Comparison of ENCODE assay signal across 22 mouse cellular contexts in the genomic region with DNA sequence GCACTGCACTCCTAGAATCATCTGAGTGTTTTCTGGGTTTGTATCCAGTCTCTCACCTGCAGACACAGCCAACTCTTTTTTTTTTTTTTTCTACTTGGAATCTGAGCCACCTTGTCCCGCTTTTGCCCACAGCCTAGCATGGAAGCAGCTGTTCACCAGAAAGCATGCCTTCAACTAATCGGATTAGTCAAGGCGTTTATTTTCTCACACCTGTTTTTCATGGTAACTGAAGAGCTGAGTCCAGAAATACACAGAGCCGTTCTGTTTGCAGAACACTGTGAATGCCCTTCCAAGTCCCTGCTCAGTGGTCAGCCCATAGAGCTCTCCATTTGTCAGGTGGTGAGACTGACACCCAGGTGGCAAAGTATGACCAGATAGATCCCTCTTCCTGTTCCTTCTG. TPM values are rescaled to one million over a fixed set of nuclear protein-coding genes. Genes with fewer than 3 reads are reported as not detected.
DNase-seq lines count a peak whose midpoint lies in the region; ATAC-seq and TF ChIP-seq lines count a peak whose summit lies in the region.
"Had no signal": no experiment of that assay in that cellular context is flagged by ENCODE, and none has a peak within 500 bp of the region (broad histone marks: within the 10 kb centered on the region; RNA-seq: fewer than 3 reads in every experiment).

No protein-coding gene starts in this region.

- TF ChIP-seq POLR2A in limb, embryonic 14.5 days (IDR thresholded peaks at IDR 0.05; ENCODE audit: borderline replicate concordance, extremely low read depth, insufficient read depth, insufficient read length), result no peak

- no peak overlapping the region for H3K9ac ChIP-seq in embryonic facial prominence, embryonic 11.5 days (replicated peaks; ENCODE audit: low read length)
- H3K9ac ChIP-seq in midbrain, embryonic 11.5 days (ENCODE audit: low read length), result no peak overlapping the region
- no peak overlapping the region for H3K9ac ChIP-seq in midbrain, embryonic 16.5 days (ENCODE audit: low read depth, low read length)
- H3K9ac ChIP-seq in limb, embryonic 14.5 days (ENCODE audit: low read depth, low read length, severe bottlenecking), result no peak overlapping the region
- H3K9ac ChIP-seq: embryonic facial prominence, embryonic 12.5 days; forebrain, embryonic 12.5 days; heart, embryonic 12.5 days; kidney, embryonic 15.5 days had no signal

- H3K4me3 ChIP-seq in embryonic facial prominence, embryonic 11.5 days (ENCODE audit: low read depth, low read length), result no peak overlapping the region
- no peak overlapping the region for H3K4me3 ChIP-seq in embryonic facial prominence, embryonic 10.5 days
- no peak overlapping the region for H3K4me3 ChIP-seq in midbrain, embryonic 11.5 days (ENCODE audit: low read depth, low read length)
- H3K4me3 ChIP-seq in midbrain, embryonic 16.5 days (ENCODE audit: low read depth, low read length), result no peak overlapping the region
- no peak overlapping the region for H3K4me3 ChIP-seq in limb, embryonic 14.5 days (replicated peaks; ENCODE audit: low read length)
- H3K4me3 ChIP-seq: embryonic facial prominence, embryonic 12.5 days; forebrain, embryonic 12.5 days; heart, embryonic 12.5 days; kidney, embryonic 15.5 days had no signal

- H3K9me3 ChIP-seq in embryonic facial prominence, embryonic 11.5 days (replicated peaks; ENCODE audit: control insufficient read depth, low read length), result no peaks in the 10 kb centered on the region
- no peaks in the 10 kb centered on the region for H3K9me3 ChIP-seq in embryonic facial prominence, embryonic 10.5 days
- H3K9me3 ChIP-seq in midbrain, embryonic 11.5 days (ENCODE audit: control insufficient read depth, low read length), result no peaks in the 10 kb centered on the region
- H3K9me3 ChIP-seq in midbrain, embryonic 16.5 days (replicated peaks; ENCODE audit: control insufficient read depth, low read length, poor library complexity, severe bottlenecking), result no peaks in the 10 kb centered on the region
- H3K9me3 ChIP-seq in limb, embryonic 14.5 days (ENCODE audit: control insufficient read depth, low read length), result no peaks in the 10 kb centered on the region
- H3K9me3 ChIP-seq: embryonic facial prominence, embryonic 12.5 days; forebrain, embryonic 12.5 days; heart, embryonic 12.5 days; kidney, embryonic 15.5 days had no signal

- ATAC-seq in embryonic facial prominence, embryonic 11.5 days (replicated peaks; ENCODE audit: insufficient number of reproducible peaks, low FRiP score, low TSS enrichment, low read depth), result 0 out of 2 replicates have a peak, but pooled peaks have one; percentile 15
- ATAC-seq in midbrain, embryonic 11.5 days (ENCODE audit: low FRiP score), result no peak
- no peak for ATAC-seq in midbrain, embryonic 16.5 days
- ATAC-seq in limb, embryonic 14.5 days (ENCODE audit: low FRiP score, low read depth), result peak; percentile 76
- ATAC-seq: intestine, postnatal 0 days had no signal

- 54% methylated on average over 4 of the region's 4 CpGs for WGBS in embryonic facial prominence, embryonic 11.5 days
- 62% methylated on average over 4 of the region's 4 CpGs for WGBS in embryonic facial prominence, embryonic 10.5 days
- WGBS in midbrain, embryonic 11.5 days, result 72% methylated on average over 4 of the region's 4 CpGs
- WGBS in midbrain, embryonic 16.5 days, result 56% methylated on average over 4 of the region's 4 CpGs
- WGBS in limb, embryonic 14.5 days, result 29% methylated on average over 4 of the region's 4 CpGs

- no peaks in the 10 kb centered on the region for H3K4me1 ChIP-seq in embryonic facial prominence, embryonic 11.5 days (ENCODE audit: control insufficient read depth, insufficient read depth, low read length)
- H3K4me1 ChIP-seq in embryonic facial prominence, embryonic 10.5 days, result peaks cover 16% of the 10 kb centered on the region
- H3K4me1 ChIP-seq in midbrain, embryonic 11.5 days (ENCODE audit: control insufficient read depth, insufficient read depth, low read length), result no peaks in the 10 kb centered on the region
- H3K4me1 ChIP-seq in midbrain, embryonic 16.5 days (ENCODE audit: control insufficient read depth, insufficient read depth, low read length), result no peaks in the 10 kb centered on the region
- H3K4me1 ChIP-seq in limb, embryonic 14.5 days (ENCODE audit: control insufficient read depth, insufficient read depth, low read length), result no peaks in the 10 kb centered on the region
- H3K4me1 ChIP-seq: embryonic facial prominence, embryonic 12.5 days; forebrain, embryonic 12.5 days; kidney, embryonic 15.5 days had no signal

- no peaks in the 10 kb centered on the region for H3K27me3 ChIP-seq in embryonic facial prominence, embryonic 11.5 days (ENCODE audit: control insufficient read depth, insufficient read depth, low read length)
- no peaks in the 10 kb centered on the region for H3K27me3 ChIP-seq in embryonic facial prominence, embryonic 10.5 days (replicated peaks; ENCODE audit: low read depth, poor library complexity, severe bottlenecking)
- H3K27me3 ChIP-seq in midbrain, embryonic 11.5 days (ENCODE audit: control insufficient read depth, insufficient read depth, low read length), result no peaks in the 10 kb centered on the region
- no peaks in the 10 kb centered on the region for H3K27me3 ChIP-seq in midbrain, embryonic 16.5 days (ENCODE audit: control insufficient read depth, insufficient read depth, low read depth, low read length)
- no peaks in the 10 kb centered on the region for H3K27me3 ChIP-seq in limb, embryonic 14.5 days (ENCODE audit: control insufficient read depth, insufficient read depth, low read length)
- H3K27me3 ChIP-seq: embryonic facial prominence, embryonic 12.5 days; forebrain, embryonic 12.5 days; heart, embryonic 12.5 days; kidney, embryonic 15.5 days had no signal

- no peak overlapping the region for H3K4me2 ChIP-seq in embryonic facial prominence, embryonic 11.5 days (ENCODE audit: low read depth, low read length)
- H3K4me2 ChIP-seq in midbrain, embryonic 11.5 days, result no peak overlapping the region
- no peak overlapping the region for H3K4me2 ChIP-seq in midbrain, embryonic 16.5 days (ENCODE audit: low read length)
- no peak overlapping the region for H3K4me2 ChIP-seq in limb, embryonic 14.5 days (replicated peaks; ENCODE audit: low read depth, low read length, severe bottlenecking)
- H3K4me2 ChIP-seq: embryonic facial prominence, embryonic 12.5 days; forebrain, embryonic 12.5 days; heart, embryonic 12.5 days; kidney, embryonic 15.5 days had no signal

- H3K27ac ChIP-seq in embryonic facial prominence, embryonic 11.5 days (replicated peaks; ENCODE audit: low read depth, low read length), result no peak overlapping the region
- no peak overlapping the region for H3K27ac ChIP-seq in embryonic facial prominence, embryonic 10.5 days (replicated peaks)
- H3K27ac ChIP-seq in midbrain, embryonic 11.5 days (ENCODE audit: low read depth, low read length), result no peak overlapping the region
- no peak overlapping the region for H3K27ac ChIP-seq in midbrain, embryonic 16.5 days (ENCODE audit: low read length)
- H3K27ac ChIP-seq in limb, embryonic 14.5 days (replicated peaks; ENCODE audit: low read depth, low read length), result no peak overlapping the region
- H3K27ac ChIP-seq: embryonic facial prominence, embryonic 12.5 days; forebrain, embryonic 12.5 days; kidney, embryonic 15.5 days had no signal

- DNase-seq in embryonic facial prominence, embryonic 11.5 days (ENCODE audit: low spot score), result peak; percentile 24
- DNase-seq in embryonic facial prominence, embryonic 10.5 days (ENCODE audit: low spot score), result no peak
- DNase-seq in midbrain, embryonic 11.5 days (ENCODE audit: low spot score, missing footprints), result peak; percentile 49
- DNase-seq in limb, embryonic 14.5 days (ENCODE audit: low spot score), result peak; percentile 63
- DNase-seq in embryo, embryonic 10.5 days (ENCODE audit: low spot score), result no peak
- no peak for DNase-seq in cerebellum, adult 11-12 months
- DNase-seq: adrenal gland, postnatal 14 days; cerebellum, adult 9-11 months; gastrocnemius, postnatal 10 days; heart, adult 18-20 months; heart, postnatal 10 days; kidney, postnatal 36 days; right cerebral cortex, postnatal 25 days; thymus, postnatal 25 days had no signal

- no peaks in the 10 kb centered on the region; the same call in 1 of the 2 replicates for H3K36me3 ChIP-seq in embryonic facial prominence, embryonic 11.5 days (replicated peaks; ENCODE audit: control insufficient read depth, insufficient read depth, low read depth, low read length)
- peaks cover 12% of the 10 kb centered on the region; the same call in 1 of the 2 replicates for H3K36me3 ChIP-seq in embryonic facial prominence, embryonic 10.5 days (replicated peaks)
- no peaks in the 10 kb centered on the region for H3K36me3 ChIP-seq in midbrain, embryonic 11.5 days (ENCODE audit: control insufficient read depth, insufficient read depth, low read length)
- peaks cover 28% of the 10 kb centered on the region for H3K36me3 ChIP-seq in midbrain, embryonic 16.5 days (ENCODE audit: control insufficient read depth, insufficient read depth, low read length)
- no peaks in the 10 kb centered on the region; the same call in 1 of the 2 replicates for H3K36me3 ChIP-seq in limb, embryonic 14.5 days (ENCODE audit: control insufficient read depth, insufficient read depth, low read length)
- H3K36me3 ChIP-seq: kidney, embryonic 15.5 days had no signal

RNA-seq across cellular contexts. Expression of gene Slc12a3, which starts 6.9 kb away (rescaled TPM):
- not detected in 2 replicates for polyA plus RNA-seq in embryonic facial prominence, embryonic 11.5 days (2014; fragmentation: Nextera tagmentation; extraction: Ambion mirVana)
- 0.05 TPM in 1 of 2 replicates, not detected in the other for polyA plus RNA-seq in embryonic facial prominence, embryonic 10.5 days (2016; fragmentation: Nextera tagmentation; extraction: Ambion mirVana)
- polyA plus RNA-seq in midbrain, embryonic 11.5 days (2014; fragmentation: Nextera tagmentation; extraction: Ambion mirVana), result not detected in 2 replicates
- 0.09 TPM in 1 of 2 replicates, not detected in the other for polyA plus RNA-seq in midbrain, embryonic 16.5 days (2015; fragmentation: Nextera tagmentation; extraction: Ambion mirVana)
- polyA plus RNA-seq in limb, embryonic 14.5 days (2012; rRNA removed), result 0.08 and 0.10 TPM in 2 replicates
- polyA plus RNA-seq in limb, embryonic 14.5 days (2014; fragmentation: Nextera tagmentation; extraction: Ambion mirVana), result not detected in 2 replicates
- polyA plus RNA-seq: forebrain, embryonic 12.5 days; neural tube, embryonic 11.5 days; stomach, embryonic 14.5 days had no signal

Comparison
In these comparisons a context has a peak if more than half of its experiments do, and no peak if none do; other contexts are left out.
1. DNase-seq: peak in embryonic facial prominence, embryonic 11.5 days (single experiment), midbrain, embryonic 11.5 days (single experiment) and limb, embryonic 14.5 days (single experiment); none in embryonic facial prominence, embryonic 10.5 days (single experiment), embryo, embryonic 10.5 days (single experiment) and cerebellum, adult 11-12 months (single experiment).
2. ATAC-seq: peak in embryonic facial prominence, embryonic 11.5 days (single experiment) and limb, embryonic 14.5 days (single experiment); none in midbrain, embryonic 11.5 days (single experiment) and midbrain, embryonic 16.5 days (single experiment).